Mouse (Mus musculus): ENCODE measurements at regions not wholly inside any gene's neighbourhood (a gene's known extent, or its start where the extent isn't known, plus 50 kb on each side); places are given as distances from the start of the nearest gene placed in this dataset.

DNA sequence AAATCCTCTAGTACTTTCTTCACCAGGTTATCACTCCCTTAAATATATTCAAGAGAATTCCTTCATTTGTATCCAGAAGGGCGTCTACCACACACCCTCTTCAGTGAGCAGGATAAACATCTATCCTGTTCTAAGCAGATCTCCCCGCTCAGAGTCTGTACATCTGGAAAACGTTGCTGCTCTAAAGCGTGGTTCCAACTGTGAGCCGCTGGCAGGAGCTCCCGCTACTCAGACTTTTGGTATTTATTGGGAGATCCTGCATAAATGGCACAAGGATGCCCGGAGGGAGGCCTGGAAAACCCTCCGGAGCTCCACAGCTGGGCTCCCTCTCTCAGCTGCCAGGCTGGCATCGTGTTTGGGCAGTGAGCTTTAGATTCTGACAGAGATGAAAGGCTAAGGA is 54.3 kb upstream of the Sestd1 start:
- TF ChIP-seq CTCF (IDR thresholded peaks at IDR 0.05; ENCODE audit: control insufficient read depth, insufficient read depth, insufficient read length), result no peak
- TF ChIP-seq MYOG (IDR thresholded peaks at IDR 0.05; ENCODE audit: control insufficient read depth, extremely low read depth, insufficient read length), result no peak
- no peak for TF ChIP-seq MAX (IDR thresholded peaks at IDR 0.05)
- TF ChIP-seq MYOD1 (IDR thresholded peaks at IDR 0.05; ENCODE audit: control insufficient read depth, insufficient read length, low read depth), result no peak
- no peak for TF ChIP-seq CEBPB (IDR thresholded peaks at IDR 0.05; ENCODE audit: low read depth)

All from C2C12 (cell line).